ENCODE assay signal across 14 mouse cellular contexts in the genomic region with DNA sequence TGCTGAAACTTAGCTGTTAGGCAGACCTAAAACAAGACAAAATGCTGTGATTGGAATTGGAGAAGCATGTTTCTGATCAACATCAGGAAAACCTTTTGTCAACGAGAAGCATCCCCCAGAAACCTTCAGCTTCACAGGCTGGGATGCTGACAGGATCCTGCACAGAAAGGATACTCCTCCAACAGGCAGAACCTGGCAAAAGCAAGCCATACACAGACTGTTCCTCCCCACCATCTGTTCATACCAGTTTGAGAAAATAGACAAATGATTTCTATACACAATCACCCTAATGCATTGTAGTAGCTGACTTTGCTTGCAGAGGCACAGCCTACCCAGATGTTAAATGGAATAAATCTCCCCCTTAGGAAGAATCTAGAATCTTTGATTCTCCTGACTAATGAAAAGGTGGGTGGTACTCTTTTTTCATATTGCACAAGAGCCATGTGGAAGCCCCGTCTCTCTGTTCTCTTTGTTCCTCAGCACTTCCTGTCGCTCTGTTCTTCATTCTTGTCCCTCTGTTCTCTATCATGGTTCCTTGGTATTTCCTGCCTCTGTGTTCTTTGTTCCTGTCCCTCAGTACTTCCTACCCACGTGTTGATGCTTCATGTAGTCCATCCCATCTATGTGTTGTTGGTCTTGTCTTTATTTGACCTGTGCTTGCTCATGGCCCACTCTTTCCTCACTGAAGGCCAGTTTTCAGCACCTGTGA. TPM values are rescaled to one million over a fixed set of nuclear protein-coding genes. Genes with fewer than 3 reads are reported as not detected.
DNase-seq lines count a peak whose midpoint lies in the region; ATAC-seq and TF ChIP-seq lines count a peak whose summit lies in the region.
"Had no signal": no experiment of that assay in that cellular context is flagged by ENCODE, and none has a peak within 500 bp of the region (broad histone marks: within the 10 kb centered on the region; RNA-seq: fewer than 3 reads in every experiment).

No protein-coding gene starts in this region.

- H3K9ac ChIP-seq in midbrain, postnatal 0 days (replicated peaks; ENCODE audit: low read length, poor library complexity, severe bottlenecking) = no peak overlapping the region
- no peak overlapping the region for H3K9ac ChIP-seq in midbrain, embryonic 13.5 days (replicated peaks)
- H3K9ac ChIP-seq in liver, embryonic 11.5 days (ENCODE audit: low read depth, low read length) = no peak overlapping the region
- H3K9ac ChIP-seq: liver, postnatal 0 days had no signal

- H3K4me2 ChIP-seq in midbrain, postnatal 0 days (ENCODE audit: low read depth, low read length, poor library complexity, severe bottlenecking) = no peak overlapping the region
- no peak overlapping the region for H3K4me2 ChIP-seq in midbrain, embryonic 13.5 days (replicated peaks)
- H3K4me2 ChIP-seq in liver, embryonic 11.5 days = no peak overlapping the region

- TF ChIP-seq CTCF in midbrain, postnatal 0 days (IDR thresholded peaks at IDR 0.05) = no peak
- no peak for TF ChIP-seq CTCF in gastrocnemius, adult 2 months (IDR thresholded peaks at IDR 0.05)

- no peak for ATAC-seq in midbrain, postnatal 0 days (ENCODE audit: low FRiP score)
- no peak for ATAC-seq in midbrain, embryonic 13.5 days
- no peak for ATAC-seq in liver, embryonic 11.5 days (replicated peaks; ENCODE audit: low FRiP score)
- ATAC-seq: liver, postnatal 0 days had no signal

- WGBS in midbrain, postnatal 0 days = 78% methylated on average over 4 of the region's 4 CpGs
- 76% methylated on average over 4 of the region's 4 CpGs for WGBS in midbrain, embryonic 13.5 days
- WGBS in liver, embryonic 11.5 days = 65% methylated on average over 4 of the region's 4 CpGs

- intact Hi-C loops in gastrocnemius, adult 2 months (cut with DNase I) = no loop called here

- no peak overlapping the region for H3K27ac ChIP-seq in midbrain, postnatal 0 days (ENCODE audit: low read depth, low read length)
- H3K27ac ChIP-seq in midbrain, embryonic 13.5 days = no peak overlapping the region
- no peak overlapping the region for H3K27ac ChIP-seq in gastrocnemius, adult 2 months
- no peak overlapping the region for H3K27ac ChIP-seq in liver, embryonic 11.5 days (ENCODE audit: low read depth, low read length)

- H3K4me3 ChIP-seq in midbrain, postnatal 0 days (ENCODE audit: low read depth, low read length) = no peak overlapping the region
- H3K4me3 ChIP-seq in midbrain, embryonic 13.5 days (replicated peaks) = no peak overlapping the region
- no peak overlapping the region for H3K4me3 ChIP-seq in gastrocnemius, adult 2 months
- no peak overlapping the region for H3K4me3 ChIP-seq in liver, embryonic 11.5 days (ENCODE audit: low read depth, low read length)
- H3K4me3 ChIP-seq: erythroblast, embryonic 14.5 days had no signal

- no peaks in the 10 kb centered on the region for H3K27me3 ChIP-seq in midbrain, postnatal 0 days (ENCODE audit: insufficient read depth, low read length)
- H3K27me3 ChIP-seq in midbrain, embryonic 13.5 days = no peaks in the 10 kb centered on the region
- H3K27me3 ChIP-seq in liver, embryonic 11.5 days (replicated peaks; ENCODE audit: control insufficient read depth, insufficient read depth, low read length) = no peaks in the 10 kb centered on the region

- no peaks in the 10 kb centered on the region for H3K36me3 ChIP-seq in midbrain, postnatal 0 days (ENCODE audit: insufficient read depth, low read length)
- H3K36me3 ChIP-seq in midbrain, embryonic 13.5 days = no peaks in the 10 kb centered on the region
- H3K36me3 ChIP-seq in liver, embryonic 11.5 days (ENCODE audit: control insufficient read depth, insufficient read depth, low read length) = no peaks in the 10 kb centered on the region

- H3K4me1 ChIP-seq in midbrain, postnatal 0 days (ENCODE audit: insufficient read depth, low read length) = no peaks in the 10 kb centered on the region
- no peaks in the 10 kb centered on the region for H3K4me1 ChIP-seq in midbrain, embryonic 13.5 days (replicated peaks)
- H3K4me1 ChIP-seq in liver, embryonic 11.5 days (replicated peaks; ENCODE audit: control insufficient read depth, insufficient read depth, low read length) = no peaks in the 10 kb centered on the region

- DNase-seq in midbrain, postnatal 0 days (ENCODE audit: low spot score) = peak; percentile 6
- peak; percentile 74 for DNase-seq in brain, adult 2 months (ENCODE audit: low read depth, low spot score)
- peak; percentile 59 to 67 for DNase-seq in cerebellum, postnatal 10 days
- DNase-seq in layer of hippocampus, adult 9-11 months = peak; percentile 78
- no peak for DNase-seq in gastrocnemius, adult 2 months
- no peak for DNase-seq in heart, adult 8-10 months (ENCODE audit: low spot score)
- no peak for DNase-seq in liver, embryonic 11.5 days (ENCODE audit: low spot score)
- DNase-seq: adrenal gland, postnatal 25 days; embryo, embryonic 11 days; gastrocnemius, postnatal 25 days; kidney, postnatal 25 days; liver, postnatal 0 days had no signal

- H3K9me3 ChIP-seq in midbrain, postnatal 0 days (ENCODE audit: low read length) = no peaks in the 10 kb centered on the region
- no peaks in the 10 kb centered on the region for H3K9me3 ChIP-seq in midbrain, embryonic 13.5 days
- no peaks in the 10 kb centered on the region for H3K9me3 ChIP-seq in liver, embryonic 11.5 days (ENCODE audit: control insufficient read depth, low read length)

RNA-seq across cellular contexts. Expression of a gene that starts 39.4 kb away (rescaled TPM):
- total RNA-seq in midbrain, postnatal 0 days (2014; rRNA removed) = 6.1 and 6.2 TPM in 2 replicates
- 2.5 and 2.6 TPM in 2 replicates for polyA plus RNA-seq in midbrain, postnatal 0 days (2015; fragmentation: Nextera tagmentation; extraction: Ambion mirVana)
- 6.8 and 7.2 TPM in 2 replicates for polyA plus RNA-seq in midbrain, embryonic 13.5 days (2015; fragmentation: Nextera tagmentation; extraction: Ambion mirVana)
- 1 to 10 TPM; 1.8 to 2.7 TPM for total RNA-seq in gastrocnemius, adult 2 months (2021)
- total RNA-seq in heart, adult 8-10 months (2022) = 10 to 100 TPM in 1 of 4 experiments, 1 to 10 TPM in 3; 5.2 to 10.1 (median 8.9) TPM
- 8.5 and 10.2 TPM in 2 replicates for polyA plus RNA-seq in liver, embryonic 11.5 days (2014; fragmentation: Nextera tagmentation; extraction: Ambion mirVana)
- polyA plus RNA-seq: erythroblast, embryonic 14.5 days had no signal

Comparison
In these comparisons a context has a peak if more than half of its experiments do, and no peak if none do; other contexts are left out.
1. DNase-seq: peak in midbrain, postnatal 0 days (single experiment), brain, adult 2 months (single experiment), cerebellum, postnatal 10 days (2 of 2) and layer of hippocampus, adult 9-11 months (single experiment); none in gastrocnemius, adult 2 months (single experiment), heart, adult 8-10 months (single experiment) and liver, embryonic 11.5 days (single experiment).